8 mouse cellular contexts compared by ENCODE assay signal in genomic region chr5:102845800-102846199, GRCm38 (mm10).
DNase-seq lines count a peak whose midpoint lies in the region; ATAC-seq lines count a peak whose summit lies in the region.

No protein-coding gene starts in this region.

- WGBS in heart, embryonic 14.5 days, result 22% methylated on average over 11 of the region's 11 CpGs
- WGBS in embryonic facial prominence, embryonic 12.5 days, result 15% methylated on average over 11 of the region's 11 CpGs
- WGBS in intestine, embryonic 15.5 days, result 21% methylated on average over 11 of the region's 11 CpGs
- 15% methylated on average over 11 of the region's 11 CpGs for WGBS in midbrain, embryonic 15.5 days

- no peaks in the 10 kb centered on the region for H3K27me3 ChIP-seq in heart, embryonic 14.5 days (ENCODE audit: control insufficient read depth, insufficient read depth, low read length)
- H3K27me3 ChIP-seq in embryonic facial prominence, embryonic 12.5 days, result no peaks in the 10 kb centered on the region
- H3K27me3 ChIP-seq in intestine, embryonic 15.5 days (replicated peaks), result no peaks in the 10 kb centered on the region
- no peaks in the 10 kb centered on the region for H3K27me3 ChIP-seq in midbrain, embryonic 15.5 days (replicated peaks)

- no peak for ATAC-seq in heart, embryonic 14.5 days (ENCODE audit: insufficient number of reproducible peaks, insufficient read depth, low FRiP score, low read depth)
- ATAC-seq in embryonic facial prominence, embryonic 12.5 days (ENCODE audit: insufficient number of reproducible peaks, insufficient read depth, low FRiP score, low TSS enrichment), result no peak
- no peak for ATAC-seq in intestine, embryonic 15.5 days
- no peak for ATAC-seq in midbrain, embryonic 15.5 days (replicated peaks)

- H3K27ac ChIP-seq in heart, embryonic 14.5 days (replicated peaks in 1 of 2; ENCODE audit: control insufficient read depth in 1 of 2, insufficient read depth in 1 of 2, low read depth in 2 of 2, low read length in 2 of 2), result peak overlapping the region in 1 of 2 experiments; percentile 56; a peak in 3 of 4 replicates
- H3K27ac ChIP-seq in embryonic facial prominence, embryonic 12.5 days, result no peak overlapping the region
- no peak overlapping the region for H3K27ac ChIP-seq in intestine, embryonic 15.5 days
- H3K27ac ChIP-seq in midbrain, embryonic 15.5 days, result peak overlapping the region; percentile 85

- DNase-seq in heart, adult 8-10 months (ENCODE audit: low spot score), result no peak
- DNase-seq in thymus, adult 18-20 months, result no peak
- DNase-seq in T-cell, adult 2 months (ENCODE audit: low spot score), result no peak
- DNase-seq in adrenal gland, postnatal 4 days (ENCODE audit: low spot score in 2 of 2), result no peak

- H3K4me1 ChIP-seq in heart, embryonic 14.5 days (ENCODE audit: control insufficient read depth in 2 of 2, insufficient read depth in 2 of 2, low read length in 2 of 2), result peaks cover 10 to 16% of the 10 kb centered on the region in 2 experiments
- peaks cover 12% of the 10 kb centered on the region; the same call in 1 of the 2 replicates for H3K4me1 ChIP-seq in embryonic facial prominence, embryonic 12.5 days
- 0 out of 2 replicates have a peak, but pooled peaks cover 9% of the 10 kb centered on the region for H3K4me1 ChIP-seq in intestine, embryonic 15.5 days (replicated peaks)
- peaks cover 41% of the 10 kb centered on the region for H3K4me1 ChIP-seq in midbrain, embryonic 15.5 days

- peak overlapping the region; percentile 8 to 55; a peak in 3 of 4 replicates for H3K4me3 ChIP-seq in heart, embryonic 14.5 days (ENCODE audit: control insufficient read depth in 1 of 2, insufficient read depth in 1 of 2, low read depth in 1 of 2, low read length in 2 of 2)
- H3K4me3 ChIP-seq in embryonic facial prominence, embryonic 12.5 days, result peak overlapping the region; percentile 36; the same call in 1 of the 2 replicates
- H3K4me3 ChIP-seq in intestine, embryonic 15.5 days (replicated peaks), result no peak overlapping the region; the same call in 1 of the 2 replicates
- peak overlapping the region; percentile 45 for H3K4me3 ChIP-seq in midbrain, embryonic 15.5 days

- no peaks in the 10 kb centered on the region for H3K9me3 ChIP-seq in heart, embryonic 14.5 days (ENCODE audit: control insufficient read depth, low read length)
- no peaks in the 10 kb centered on the region for H3K9me3 ChIP-seq in embryonic facial prominence, embryonic 12.5 days
- H3K9me3 ChIP-seq in intestine, embryonic 15.5 days, result no peaks in the 10 kb centered on the region
- H3K9me3 ChIP-seq in midbrain, embryonic 15.5 days, result no peaks in the 10 kb centered on the region

- H3K4me2 ChIP-seq in heart, embryonic 14.5 days (ENCODE audit: low read length), result peak overlapping the region; percentile 84
- H3K4me2 ChIP-seq in embryonic facial prominence, embryonic 12.5 days (replicated peaks), result peak overlapping the region; percentile 65
- H3K4me2 ChIP-seq in intestine, embryonic 15.5 days (replicated peaks), result peak overlapping the region; percentile 87
- peak overlapping the region; percentile 68 for H3K4me2 ChIP-seq in midbrain, embryonic 15.5 days

- H3K9ac ChIP-seq in heart, embryonic 14.5 days (ENCODE audit: low read length), result peak overlapping the region; percentile 68
- no peak overlapping the region for H3K9ac ChIP-seq in embryonic facial prominence, embryonic 12.5 days
- no peak overlapping the region for H3K9ac ChIP-seq in intestine, embryonic 15.5 days
- H3K9ac ChIP-seq in midbrain, embryonic 15.5 days, result no peak overlapping the region

- H3K36me3 ChIP-seq in heart, embryonic 14.5 days (ENCODE audit: control insufficient read depth, insufficient read depth, low read length), result no peaks in the 10 kb centered on the region
- no peaks in the 10 kb centered on the region for H3K36me3 ChIP-seq in embryonic facial prominence, embryonic 12.5 days
- H3K36me3 ChIP-seq in intestine, embryonic 15.5 days, result no peaks in the 10 kb centered on the region
- H3K36me3 ChIP-seq in midbrain, embryonic 15.5 days (replicated peaks), result no peaks in the 10 kb centered on the region
